Mouse (Mus musculus) forelimb bud, embryonic 11.5 days (tissue): Measurements from ENCODE around the gene Nin.
"Not testable (repeated sequence)": the region's sequence is repeated elsewhere in the genome, so short reads cannot be mapped to it uniquely, and the experiment has no call there.

ENCODE experiments used
- DNase-seq: peaks from one replicate; pipeline ENCODE4 v3.0.0-alpha.2; 2012; ENCODE audit warnings: low read depth, low spot score

Nin gene

GRCm38 (mm10) chr12:70113351-70113750 is at the start of gene Nin:
Gene Nin, minus strand, starts transcription at chr12:70113717.
- DNase-seq = no peak

DNA sequence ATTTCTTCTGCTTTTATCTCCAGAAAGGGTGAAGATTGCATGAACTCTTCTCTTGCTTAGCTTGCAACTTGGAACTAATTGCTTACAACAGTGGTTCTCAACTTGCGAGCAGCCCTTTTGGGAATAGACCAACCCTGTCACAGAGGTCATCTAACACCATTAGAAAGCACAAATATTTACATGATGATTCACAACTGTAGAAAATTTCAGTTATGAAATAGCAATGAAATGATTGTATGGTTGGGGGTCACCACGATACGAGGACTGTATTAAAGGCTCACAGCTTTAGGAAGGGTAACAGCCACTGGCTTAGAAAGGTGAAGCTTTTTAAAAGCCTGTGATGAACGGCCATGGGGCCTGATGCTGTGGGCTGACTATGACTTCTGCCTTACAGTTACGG is 47.5 kb upstream of the Nin start:
- no peak for DNase-seq

DNA sequence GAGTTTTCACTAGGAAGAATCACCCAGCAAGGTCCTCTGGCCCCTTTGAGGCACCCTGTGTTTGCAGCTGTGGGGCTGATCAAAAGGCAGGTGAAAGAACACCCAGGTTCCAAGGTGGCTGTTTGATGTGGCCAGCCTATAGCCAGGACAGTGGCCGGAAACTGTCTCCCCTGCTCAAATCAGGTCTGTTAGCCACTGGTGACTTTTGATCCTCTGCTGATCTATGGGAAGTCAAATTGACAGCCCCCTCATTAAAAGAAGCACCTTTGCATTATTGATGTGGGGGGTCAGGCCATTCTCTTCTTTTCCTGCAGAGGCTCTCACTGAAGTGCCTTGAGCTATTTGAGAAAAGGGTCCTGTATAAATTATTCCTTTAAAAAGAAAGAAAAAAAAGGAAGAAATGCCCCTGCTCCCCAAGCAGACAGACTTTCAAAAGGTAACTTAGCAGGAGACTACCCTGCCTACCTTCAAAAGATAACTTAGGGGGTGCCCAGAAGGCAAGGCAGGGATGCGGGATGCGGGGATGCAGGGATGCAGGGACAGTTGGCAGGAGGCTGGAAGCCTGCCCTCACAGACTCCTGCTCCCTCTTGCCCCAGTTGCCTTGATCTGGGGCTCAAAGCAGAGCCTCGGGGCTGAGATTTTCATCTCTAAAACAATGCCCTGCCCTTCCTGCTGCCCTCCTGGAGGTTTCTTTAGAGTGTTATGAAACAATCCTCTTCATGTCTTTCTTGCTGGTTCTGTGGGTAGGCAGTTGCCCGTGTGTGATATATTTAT is 44.0 kb upstream of the Nin start:
- no peak for DNase-seq

- no peak for DNase-seq
Measured at GRCm38 (mm10) chr12:70156222-70156621, 42.7 kb upstream of the Nin start.

GRCm38 (mm10) chr12:70153842-70154241 is 40.3 kb upstream of the Nin start, which contains the start of gene Abhd12b:
Gene Abhd12b, plus strand, starts transcription at chr12:70154142.
- no peak for DNase-seq

- DNase-seq = no peak
Measured at GRCm38 (mm10) chr12:70148631-70149265, 35.2 kb upstream of the Nin start.

- peak; percentile 21 for DNase-seq
Measured at GRCm38 (mm10) chr12:70147986-70148630, 34.6 kb upstream of the Nin start.

DNA sequence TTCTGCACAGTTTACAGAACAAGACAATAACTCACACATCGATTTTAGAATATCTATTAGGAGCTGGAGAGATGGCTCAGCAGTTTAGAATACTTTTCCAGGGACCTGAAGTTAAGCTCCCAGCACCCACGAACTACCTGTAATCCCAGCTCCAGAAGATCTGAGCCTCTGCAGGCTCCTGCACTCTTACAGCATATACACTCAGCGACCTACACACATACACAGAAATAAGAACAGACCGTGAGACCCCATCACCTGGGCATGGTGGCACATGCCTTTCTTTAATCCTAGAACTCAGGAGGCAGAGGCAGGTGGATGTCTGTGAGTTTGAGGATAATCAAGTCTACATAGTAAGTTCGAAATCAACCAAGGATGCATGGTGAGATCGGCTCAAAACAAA is 32.1 kb upstream of the Nin start:
- no peak for DNase-seq

- peak; percentile 73 for DNase-seq
Measured at GRCm38 (mm10) chr12:70144637-70145448, 31.3 kb upstream of the Nin start.

DNA sequence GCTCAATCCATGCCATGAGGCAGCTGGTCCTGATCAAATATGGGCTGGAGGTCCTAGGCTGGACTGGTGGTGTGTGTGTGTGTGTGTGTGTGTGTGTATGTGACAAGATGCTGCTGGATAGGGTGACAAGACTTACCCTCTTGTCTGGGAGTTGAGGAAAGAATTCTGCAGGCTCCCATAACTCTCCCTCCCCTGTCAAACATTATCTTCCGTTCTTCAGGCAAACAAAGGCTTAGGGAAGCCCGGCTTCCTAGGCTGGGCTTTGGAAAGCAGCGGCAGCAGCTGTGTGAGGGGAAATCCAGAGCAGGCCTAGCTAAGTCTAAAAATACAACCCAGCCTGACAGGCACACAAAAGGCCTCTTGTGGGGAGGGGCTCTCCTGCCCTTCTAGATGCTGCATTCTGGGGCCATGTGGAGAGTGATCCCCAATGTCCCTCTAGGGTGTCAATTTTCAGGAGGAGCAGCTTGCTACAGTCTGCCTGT is 30.6 kb upstream of the Nin start:
- not testable (repeated sequence) for DNase-seq

GRCm38 (mm10) chr12:70140993-70141576 is 27.6 kb upstream of the Nin start:
- no peak for DNase-seq

DNA sequence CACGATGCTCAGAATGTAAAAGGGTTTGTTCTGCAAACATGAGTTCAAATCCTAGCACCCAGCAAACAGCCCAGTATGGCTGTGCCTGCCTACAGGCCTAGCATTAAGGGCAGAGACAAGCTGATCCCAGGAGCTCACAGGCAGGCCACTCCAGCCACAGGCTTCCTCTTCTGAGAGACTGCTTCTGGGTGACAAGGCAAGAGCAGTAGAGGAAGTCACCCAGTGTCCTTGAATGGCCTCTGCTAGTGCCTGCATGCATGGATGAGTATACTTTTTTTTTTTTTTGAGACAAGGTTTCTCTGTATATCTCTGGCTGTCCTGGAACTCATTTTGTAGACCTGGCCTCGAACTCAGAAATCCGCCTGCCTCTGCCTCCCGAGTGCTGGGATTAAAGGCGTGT is 27.0 kb upstream of the Nin start:
- DNase-seq = no peak

DNA sequence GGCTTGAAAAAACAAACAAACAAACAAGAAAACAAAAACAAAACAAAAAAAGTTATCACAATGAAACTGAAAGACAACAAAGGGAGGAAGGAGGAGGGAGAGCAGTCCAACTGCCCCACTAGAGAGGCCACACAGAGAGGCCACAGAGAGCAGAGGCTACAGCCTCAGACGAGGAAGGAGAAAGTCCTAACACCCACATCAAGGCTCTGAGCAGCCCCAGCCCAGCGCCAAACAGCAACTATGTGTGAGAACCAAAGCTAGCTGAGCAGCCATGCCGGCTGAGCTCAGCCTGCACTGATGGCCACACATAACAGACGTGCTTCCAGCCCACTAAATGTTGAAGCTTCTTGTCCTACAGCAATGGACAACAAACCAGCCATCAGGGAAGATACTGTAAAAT is 26.4 kb upstream of the Nin start:
- no peak for DNase-seq

- no peak for DNase-seq
Measured at GRCm38 (mm10) chr12:70137626-70138025, 24.1 kb upstream of the Nin start.

- DNase-seq = no peak
Measured at GRCm38 (mm10) chr12:70137095-70137494, 23.6 kb upstream of the Nin start.

- no peak for DNase-seq
Measured at GRCm38 (mm10) chr12:70136185-70136756, 22.8 kb upstream of the Nin start.

- no peak for DNase-seq
Measured at GRCm38 (mm10) chr12:70134627-70135235, 21.2 kb upstream of the Nin start.

DNA sequence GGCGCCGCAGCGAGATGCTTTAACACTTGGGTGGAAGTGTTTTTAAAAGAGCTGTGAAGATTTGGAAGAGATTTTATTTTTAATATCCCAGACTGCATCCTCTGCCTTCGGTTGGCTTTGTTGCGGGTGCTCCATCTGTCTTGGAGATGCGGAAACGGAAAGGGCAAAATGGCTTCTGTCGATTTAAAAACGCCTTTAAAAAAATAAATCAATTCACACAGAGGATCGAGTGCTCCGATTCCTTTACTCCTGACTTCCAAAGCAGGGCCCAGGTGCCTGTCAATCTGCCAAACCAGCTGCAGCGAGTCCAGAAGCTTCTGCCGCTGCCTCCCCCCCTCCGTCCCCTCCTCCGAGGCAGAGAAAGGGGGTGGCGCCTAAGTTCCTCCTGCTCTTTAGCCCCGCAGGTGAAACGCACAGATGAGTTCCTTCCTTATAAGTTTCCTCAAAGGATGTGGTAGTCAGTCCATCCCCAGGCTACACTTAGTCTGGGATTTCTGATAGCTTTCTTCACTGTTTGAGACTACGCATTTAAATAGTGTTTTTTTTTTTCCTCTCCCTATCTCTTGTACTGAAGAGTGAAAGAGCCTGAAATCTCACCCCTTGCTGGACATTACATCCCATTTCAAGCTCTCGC is 17.6 kb upstream of the Nin start:
- no peak for DNase-seq

GRCm38 (mm10) chr12:70129105-70129504 is 15.6 kb upstream of the Nin start:
- DNase-seq = no peak

DNA sequence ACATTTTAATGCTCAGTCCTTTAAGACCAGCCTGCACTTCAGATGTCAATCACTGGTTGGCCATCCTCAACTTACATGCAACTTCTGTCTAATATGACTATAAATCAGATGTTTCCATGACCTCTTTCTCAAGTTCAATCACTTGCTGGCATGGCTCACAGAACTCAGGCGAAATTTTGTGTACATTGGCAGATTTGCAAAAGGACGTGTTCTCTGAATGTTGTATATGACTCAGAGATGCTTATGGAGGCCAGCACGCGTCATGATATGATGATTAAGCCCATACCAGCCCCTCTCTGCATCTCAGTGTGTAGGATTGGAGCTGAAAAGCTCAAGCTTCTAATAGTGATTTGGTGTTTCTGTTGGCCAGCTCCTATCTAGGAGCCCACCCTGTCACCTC is 13.1 kb upstream of the Nin start:
- no peak for DNase-seq
